In genomic region chr10:68127604-68128256, GRCm38 (mm10) we compare ENCODE assay signal across 13 mouse cellular contexts.
DNase-seq lines count a peak whose midpoint lies in the region; ATAC-seq and TF ChIP-seq lines count a peak whose summit lies in the region.
"Had no signal": no experiment of that assay in that cellular context is flagged by ENCODE, and none has a peak within 500 bp of the region (broad histone marks: within the 10 kb centered on the region; RNA-seq: fewer than 3 reads in every experiment).

No protein-coding gene starts in this region.

- H3K27me3 ChIP-seq in kidney, adult 2 months (replicated peaks; ENCODE audit: control insufficient read depth, insufficient read depth, low read length), result no peaks in the 10 kb centered on the region
- no peaks in the 10 kb centered on the region for H3K27me3 ChIP-seq in lung, embryonic 16.5 days (ENCODE audit: control insufficient read depth, insufficient read depth, low read depth, low read length)
- no peaks in the 10 kb centered on the region for H3K27me3 ChIP-seq in heart, postnatal 0 days (ENCODE audit: control insufficient read depth, insufficient read depth, low read length)
- no peaks in the 10 kb centered on the region for H3K27me3 ChIP-seq in stomach, embryonic 16.5 days (ENCODE audit: control insufficient read depth, insufficient read depth, low read length)
- H3K27me3 ChIP-seq: limb, embryonic 15.5 days; midbrain, embryonic 12.5 days had no signal

- ATAC-seq in lung, embryonic 16.5 days (ENCODE audit: low read depth), result no peak
- ATAC-seq in heart, postnatal 0 days (ENCODE audit: insufficient read depth, low read depth), result no peak
- ATAC-seq in stomach, embryonic 16.5 days (ENCODE audit: insufficient read depth, low FRiP score), result peak; percentile 78
- ATAC-seq in granulocyte monocyte progenitor cell, adult 5-6 weeks (replicated peaks; ENCODE audit: poor library complexity, severe bottlenecking), result no peak
- ATAC-seq: hindbrain, embryonic 16.5 days had no signal

- peak overlapping the region; percentile 74 for H3K27ac ChIP-seq in kidney, adult 2 months (ENCODE audit: insufficient read depth, low read depth, low read length)
- H3K27ac ChIP-seq in lung, embryonic 16.5 days (ENCODE audit: low read length), result peak overlapping the region; percentile 79
- peak overlapping the region; percentile 82 for H3K27ac ChIP-seq in heart, postnatal 0 days (ENCODE audit: low read depth)
- H3K27ac ChIP-seq in stomach, embryonic 16.5 days (ENCODE audit: low read length), result 0 out of 2 replicates have a peak overlapping the region, but pooled peaks have one; percentile 36
- H3K27ac ChIP-seq: limb, embryonic 15.5 days; midbrain, embryonic 12.5 days had no signal

- H3K9me3 ChIP-seq in lung, embryonic 16.5 days (ENCODE audit: control insufficient read depth, low read length), result no peaks in the 10 kb centered on the region
- no peaks in the 10 kb centered on the region for H3K9me3 ChIP-seq in heart, postnatal 0 days (replicated peaks; ENCODE audit: control insufficient read depth, low read length)
- H3K9me3 ChIP-seq in stomach, embryonic 16.5 days (replicated peaks; ENCODE audit: control insufficient read depth, low read length), result no peaks in the 10 kb centered on the region
- H3K9me3 ChIP-seq: limb, embryonic 15.5 days; midbrain, embryonic 12.5 days had no signal

- TF ChIP-seq CTCF in kidney, adult 2 months (conservative IDR thresholded peaks at IDR 0.05; ENCODE audit: insufficient read depth, insufficient read length, low read depth, low read length), result no peak
- no peak for TF ChIP-seq CTCF in heart, postnatal 0 days (IDR thresholded peaks at IDR 0.05; ENCODE audit: low read depth)

- WGBS in kidney, adult 2 months, result 66% methylated on average over 6 of the region's 6 CpGs
- WGBS in lung, embryonic 16.5 days, result 47% methylated on average over 6 of the region's 6 CpGs
- 28% methylated on average over 6 of the region's 6 CpGs for WGBS in heart, postnatal 0 days
- 53% methylated on average over 6 of the region's 6 CpGs for WGBS in stomach, embryonic 16.5 days

- no peak overlapping the region for H3K4me2 ChIP-seq in lung, embryonic 16.5 days (ENCODE audit: low read depth, low read length)
- peak overlapping the region; percentile 29; the same call in 1 of the 2 replicates for H3K4me2 ChIP-seq in heart, postnatal 0 days (ENCODE audit: low read depth, low read length)
- H3K4me2 ChIP-seq in stomach, embryonic 16.5 days (ENCODE audit: low read depth, low read length), result no peak overlapping the region
- H3K4me2 ChIP-seq: limb, embryonic 15.5 days; midbrain, embryonic 12.5 days had no signal

- H3K4me3 ChIP-seq in kidney, adult 2 months (ENCODE audit: insufficient read depth, low read depth, low read length), result no peak overlapping the region
- H3K4me3 ChIP-seq in lung, embryonic 16.5 days (ENCODE audit: low read length), result no peak overlapping the region
- H3K4me3 ChIP-seq in heart, postnatal 0 days (ENCODE audit: low read depth, low read length), result no peak overlapping the region
- no peak overlapping the region for H3K4me3 ChIP-seq in stomach, embryonic 16.5 days (replicated peaks; ENCODE audit: low read length)
- H3K4me3 ChIP-seq: limb, embryonic 15.5 days; midbrain, embryonic 12.5 days had no signal

- no peak overlapping the region for H3K9ac ChIP-seq in lung, embryonic 16.5 days (ENCODE audit: low read length)
- H3K9ac ChIP-seq in heart, postnatal 0 days (replicated peaks; ENCODE audit: low read depth, low read length), result no peak overlapping the region; the same call in 1 of the 2 replicates
- H3K9ac ChIP-seq in stomach, embryonic 16.5 days (ENCODE audit: low read length), result no peak overlapping the region
- H3K9ac ChIP-seq: limb, embryonic 15.5 days; midbrain, embryonic 12.5 days had no signal

- H3K4me1 ChIP-seq in kidney, adult 2 months (ENCODE audit: control insufficient read depth, insufficient read depth, low read length), result peaks cover 10% of the 10 kb centered on the region; the same call in 1 of the 2 replicates
- H3K4me1 ChIP-seq in lung, embryonic 16.5 days (replicated peaks; ENCODE audit: control insufficient read depth, insufficient read depth, low read length), result peaks cover 41% of the 10 kb centered on the region
- H3K4me1 ChIP-seq in heart, postnatal 0 days (ENCODE audit: control insufficient read depth, insufficient read depth), result peaks cover 74% of the 10 kb centered on the region
- peaks cover 21% of the 10 kb centered on the region for H3K4me1 ChIP-seq in stomach, embryonic 16.5 days (ENCODE audit: control insufficient read depth, insufficient read depth, low read length)

- no peak for TF ChIP-seq POLR2A in kidney, adult 2 months (IDR thresholded peaks at IDR 0.05; ENCODE audit: low read depth, low read length)

- peaks cover 15% of the 10 kb centered on the region for H3K36me3 ChIP-seq in kidney, adult 2 months (ENCODE audit: control insufficient read depth, insufficient read depth, low read length)
- H3K36me3 ChIP-seq in lung, embryonic 16.5 days (ENCODE audit: control insufficient read depth, insufficient read depth, low read length), result peaks cover 16% of the 10 kb centered on the region; the same call in 1 of the 2 replicates
- peaks cover 52% of the 10 kb centered on the region for H3K36me3 ChIP-seq in heart, postnatal 0 days (replicated peaks; ENCODE audit: control insufficient read depth, insufficient read depth, low read length)
- H3K36me3 ChIP-seq in stomach, embryonic 16.5 days (ENCODE audit: control insufficient read depth, insufficient read depth, low read length), result no peaks in the 10 kb centered on the region

- no peak for DNase-seq in kidney, adult 2 months
- DNase-seq in kidney, adult 18-20 months, result no peak
- DNase-seq in lung, postnatal 36 days, result no peak
- DNase-seq in heart, postnatal 0 days (ENCODE audit: low spot score), result no peak
- DNase-seq: cerebellum, postnatal 25 days; layer of hippocampus, adult 9-11 months; retina, postnatal 1 day had no signal

- no peak; the same call in 1 of the 2 replicates for TF ChIP-seq EP300 in heart, postnatal 0 days (IDR thresholded peaks at IDR 0.05; ENCODE audit: low read depth)
